Mouse (Mus musculus) neural tube, embryonic 15.5 days (tissue): ENCODE measurements at regions not wholly inside any gene's neighbourhood (a gene's known extent, or its start where the extent isn't known, plus 50 kb on each side); places are given as distances from the start of the nearest gene placed in this dataset.

Experiments used
- ATAC-seq: fragments of 200-750 bp; cut with Nextera tagmentation; 2 replicates; pipeline ENCODE4 v1.8.0; 2017; ENCODE audit warnings: mild to moderate bottlenecking, moderate TSS enrichment, moderate library complexity; ENCODE audit not compliant: low FRiP score
- H3K27ac ChIP-seq: fragments of 300-500 bp; sonication (generic); replicated peaks from 2 replicates; pipeline ENCODE4 v1.5.1; 2015; ENCODE audit warnings: mild to moderate bottlenecking, inconsistent platforms
- H3K27me3 ChIP-seq: fragments of 300-500 bp; sonication (generic); replicated peaks from 2 replicates; pipeline ENCODE4 v1.6.1; 2015; ENCODE audit warnings: inconsistent platforms
- H3K36me3 ChIP-seq: fragments of 300-500 bp; sonication (generic); 2 replicates; pipeline ENCODE4 v1.6.1; 2015; ENCODE audit warnings: inconsistent platforms
- H3K4me1 ChIP-seq: fragments of 300-500 bp; sonication (generic); 2 replicates; pipeline ENCODE4 v1.6.1; 2015; ENCODE audit warnings: inconsistent platforms
- H3K4me2 ChIP-seq: fragments of 300-500 bp; sonication (generic); 2 replicates; pipeline ENCODE4 v1.6.1; 2015; ENCODE audit warnings: inconsistent platforms, mild to moderate bottlenecking, moderate library complexity
- H3K4me3 ChIP-seq: fragments of 300-500 bp; sonication (generic); replicated peaks from 2 replicates; pipeline ENCODE4 v1.5.1; 2015; ENCODE audit warnings: mild to moderate bottlenecking, inconsistent platforms
- H3K9ac ChIP-seq: fragments of 300-500 bp; sonication (generic); replicated peaks from 2 replicates; pipeline ENCODE4 v1.6.1; 2015; ENCODE audit warnings: mild to moderate bottlenecking, inconsistent platforms
- H3K9me3 ChIP-seq: fragments of 300-500 bp; sonication (generic); replicated peaks from 2 replicates; pipeline ENCODE4 v1.6.1; 2016; ENCODE audit warnings: inconsistent platforms
- WGBS: fragments of 180-500 bp; shearing (Covaris S2); methylation state at CpG from one replicate; pipeline ENCODE4 v1.1.7; 2015; ENCODE audit warnings: mixed read lengths; 5-methylcytosine and 5-hydroxymethylcytosine counted together

- 98% methylated on average over 6 of the region's 6 CpGs for WGBS
- H3K9ac ChIP-seq: no peak overlapping the region
- H3K4me1 ChIP-seq: no peaks in the 10 kb centered on the region
- H3K4me3 ChIP-seq: no peak overlapping the region
- no peaks in the 10 kb centered on the region for H3K27me3 ChIP-seq
- no peaks in the 10 kb centered on the region for H3K9me3 ChIP-seq
- no peak overlapping the region for H3K27ac ChIP-seq
- H3K4me2 ChIP-seq: no peak overlapping the region
- H3K36me3 ChIP-seq: no peaks in the 10 kb centered on the region
- no peak for ATAC-seq
These were observed 167.6 kb upstream of the Tyw5 start for GRCm38 (mm10) chr1:57574530-57574929.

GRCm38 (mm10) chr1:57576066-57576753 lies 169.3 kb upstream of the Tyw5 start:
- no peak overlapping the region for H3K27ac ChIP-seq
- no peak overlapping the region for H3K9ac ChIP-seq
- H3K4me3 ChIP-seq: no peak overlapping the region
- WGBS: 92% methylated on average over 5 of the region's 5 CpGs
- ATAC-seq: no peak
- H3K4me1 ChIP-seq: no peaks in the 10 kb centered on the region
- no peaks in the 10 kb centered on the region for H3K36me3 ChIP-seq
- H3K27me3 ChIP-seq: no peaks in the 10 kb centered on the region
- no peak overlapping the region for H3K4me2 ChIP-seq
- H3K9me3 ChIP-seq: no peaks in the 10 kb centered on the region

GRCm38 (mm10) chr1:57579086-57579485 lies 172.2 kb upstream of the Tyw5 start:
- Histone ChIP-seq H3K27me3 (no peaks in the 10 kb centered on the region), H3K9me3 (no peaks in the 10 kb centered on the region), H3K36me3 (no peaks in the 10 kb centered on the region), H3K4me3 (no peak overlapping the region), H3K27ac (no peak overlapping the region), H3K4me2 (no peak overlapping the region), H3K4me1 (no peaks in the 10 kb centered on the region), H3K9ac (no peak overlapping the region)
- 75% methylated on average over 3 of the region's 3 CpGs for WGBS
- no peak for ATAC-seq

GRCm38 (mm10) chr1:57593707-57594589 lies 180.0 kb upstream of the Spats2l start:
- no peak overlapping the region for H3K9ac ChIP-seq
- H3K9me3 ChIP-seq: no peaks in the 10 kb centered on the region
- 69% methylated on average over 7 of the region's 7 CpGs for WGBS
- H3K27me3 ChIP-seq: no peaks in the 10 kb centered on the region
- peaks cover 6% of the 10 kb centered on the region; the same call in 1 of the 2 replicates for H3K4me1 ChIP-seq
- H3K4me2 ChIP-seq: no peak overlapping the region
- no peaks in the 10 kb centered on the region for H3K36me3 ChIP-seq
- no peak overlapping the region for H3K4me3 ChIP-seq
- H3K27ac ChIP-seq: no peak overlapping the region
- no peak for ATAC-seq

GRCm38 (mm10) chr1:57594815-57595214 lies 179.1 kb upstream of the Spats2l start:
- no peaks in the 10 kb centered on the region for H3K36me3 ChIP-seq
- 56% methylated on average over 5 of the region's 5 CpGs for WGBS
- no peak overlapping the region for H3K4me2 ChIP-seq
- H3K4me1 ChIP-seq: peaks cover 6% of the 10 kb centered on the region; the same call in 1 of the 2 replicates
- H3K9ac ChIP-seq: no peak overlapping the region
- no peak overlapping the region for H3K27ac ChIP-seq
- H3K27me3 ChIP-seq: no peaks in the 10 kb centered on the region
- peak; percentile 35; the same call in 1 of the 2 replicates for ATAC-seq
- no peak overlapping the region for H3K4me3 ChIP-seq
- no peaks in the 10 kb centered on the region for H3K9me3 ChIP-seq

- Histone ChIP-seq H3K4me1 (no peaks in the 10 kb centered on the region), H3K27me3 (no peaks in the 10 kb centered on the region), H3K9ac (no peak overlapping the region), H3K4me2 (no peak overlapping the region), H3K9me3 (no peaks in the 10 kb centered on the region), H3K4me3 (no peak overlapping the region), H3K27ac (no peak overlapping the region), H3K36me3 (no peaks in the 10 kb centered on the region)
- WGBS: 74% methylated on average over 2 of the region's 2 CpGs
- no peak for ATAC-seq
These were observed 173.0 kb upstream of the Spats2l start for GRCm38 (mm10) chr1:57600951-57601350.

GRCm38 (mm10) chr1:57605525-57605924 lies 168.4 kb upstream of the Spats2l start:
- Histone ChIP-seq H3K4me3 (no peak overlapping the region), H3K9me3 (no peaks in the 10 kb centered on the region), H3K27me3 (no peaks in the 10 kb centered on the region), H3K36me3 (no peaks in the 10 kb centered on the region), H3K4me2 (no peak overlapping the region), H3K9ac (no peak overlapping the region), H3K27ac (no peak overlapping the region), H3K4me1 (peaks cover 3% of the 10 kb centered on the region; the same call in 1 of the 2 replicates)
- no peak for ATAC-seq
- 78% methylated on average over 1 of the region's 1 CpGs for WGBS

GRCm38 (mm10) chr1:57606060-57606683 lies 167.8 kb upstream of the Spats2l start:
- peaks cover 3% of the 10 kb centered on the region; the same call in 1 of the 2 replicates for H3K4me1 ChIP-seq
- H3K27me3 ChIP-seq: no peaks in the 10 kb centered on the region
- H3K9ac ChIP-seq: no peak overlapping the region
- no peak overlapping the region for H3K27ac ChIP-seq
- H3K36me3 ChIP-seq: no peaks in the 10 kb centered on the region
- no peak for ATAC-seq
- no peak overlapping the region for H3K4me3 ChIP-seq
- no peak overlapping the region for H3K4me2 ChIP-seq
- 79% methylated on average over 4 of the region's 4 CpGs for WGBS
- no peaks in the 10 kb centered on the region for H3K9me3 ChIP-seq

- no peaks in the 10 kb centered on the region for H3K27me3 ChIP-seq
- H3K36me3 ChIP-seq: no peaks in the 10 kb centered on the region
- H3K9ac ChIP-seq: no peak overlapping the region
- no peak overlapping the region for H3K27ac ChIP-seq
- no peaks in the 10 kb centered on the region for H3K9me3 ChIP-seq
- WGBS: 69% methylated on average over 8 of the region's 8 CpGs
- no peak overlapping the region for H3K4me3 ChIP-seq
- H3K4me1 ChIP-seq: peaks cover 3% of the 10 kb centered on the region; the same call in 1 of the 2 replicates
- ATAC-seq: no peak
- H3K4me2 ChIP-seq: no peak overlapping the region
These were observed 166.9 kb upstream of the Spats2l start for GRCm38 (mm10) chr1:57607026-57607425.

- 43% methylated on average over 12 of the region's 12 CpGs for WGBS
- H3K4me2 ChIP-seq: no peak overlapping the region
- H3K4me3 ChIP-seq: no peak overlapping the region
- no peaks in the 10 kb centered on the region for H3K36me3 ChIP-seq
- H3K27me3 ChIP-seq: no peaks in the 10 kb centered on the region
- H3K4me1 ChIP-seq: peaks cover 3% of the 10 kb centered on the region
- no peak overlapping the region for H3K9ac ChIP-seq
- no peak overlapping the region for H3K27ac ChIP-seq
- ATAC-seq: no peak
- H3K9me3 ChIP-seq: no peaks in the 10 kb centered on the region
These were observed 166.1 kb upstream of the Spats2l start for GRCm38 (mm10) chr1:57607626-57608422.

- H3K27ac ChIP-seq: no peak overlapping the region
- no peaks in the 10 kb centered on the region for H3K36me3 ChIP-seq
- no peaks in the 10 kb centered on the region for H3K27me3 ChIP-seq
- H3K9me3 ChIP-seq: no peaks in the 10 kb centered on the region
- no peak overlapping the region for H3K4me2 ChIP-seq
- H3K9ac ChIP-seq: no peak overlapping the region
- H3K4me1 ChIP-seq: peaks cover 9% of the 10 kb centered on the region
- no peak for ATAC-seq
- no peak overlapping the region for H3K4me3 ChIP-seq
- 27% methylated on average over 2 of the region's 2 CpGs for WGBS
These were observed 165.6 kb upstream of the Spats2l start for GRCm38 (mm10) chr1:57608423-57608679.
